Mouse (Mus musculus): ENCODE data around the gene Clec16a.

Gene Clec16a

DNA sequence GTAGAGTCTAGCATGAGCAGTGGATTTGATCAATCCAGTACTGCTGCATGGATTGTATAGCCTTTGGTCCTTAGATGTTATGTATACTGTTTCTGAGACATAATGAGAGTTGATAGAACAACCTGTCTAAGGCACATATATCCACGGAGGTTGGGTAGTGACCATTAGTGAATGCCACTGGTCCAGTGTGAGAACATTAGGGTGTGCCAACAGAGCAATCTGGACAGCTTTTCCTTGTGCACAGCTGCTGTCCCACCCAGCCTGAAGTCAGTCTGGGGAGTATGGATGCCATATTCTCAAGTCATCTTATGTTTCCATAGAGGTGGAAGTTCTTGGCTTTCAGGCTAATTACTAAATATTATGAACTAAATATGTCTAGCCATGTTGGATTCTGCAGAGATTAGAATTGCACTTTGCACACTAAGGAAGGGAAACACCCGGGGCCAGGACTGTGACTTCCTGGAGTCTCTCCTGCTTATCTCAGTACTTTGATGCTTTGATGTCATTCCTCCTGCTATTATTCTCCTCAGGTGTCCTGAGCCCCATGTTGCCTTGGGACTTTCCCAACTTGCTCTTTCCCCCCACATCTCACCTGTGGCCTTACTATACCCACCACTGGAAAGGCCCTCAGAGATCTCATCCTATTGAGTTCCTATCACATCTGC lies 36.2 kb downstream of the Clec16a start:
- DNase-seq (ENCODE audit: low spot score): no peak

GRCm38 (mm10) chr16:10585165-10585564 lies 40.0 kb downstream of the Clec16a start:
- DNase-seq (ENCODE audit: low spot score): no peak

DNA sequence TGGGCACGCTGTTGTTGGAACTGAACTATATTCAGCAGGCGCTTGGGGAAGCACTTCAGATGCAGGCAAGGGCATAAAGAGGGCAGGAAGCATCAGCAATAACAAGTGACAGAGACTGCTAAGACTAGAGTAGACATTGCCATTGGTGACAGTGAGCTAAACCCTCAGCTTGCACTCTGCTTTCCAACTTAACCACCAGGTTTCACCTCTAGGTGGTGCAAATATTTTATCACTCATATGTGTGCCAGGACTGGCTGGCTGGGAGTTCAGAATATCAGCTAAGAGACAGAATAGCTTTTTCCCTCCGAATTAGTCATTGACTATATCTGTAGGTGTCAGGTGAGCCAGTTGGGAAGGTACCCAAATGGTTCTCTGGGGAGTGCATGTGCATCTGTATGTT lies 41.4 kb downstream of the Clec16a start:
- DNase-seq (ENCODE audit: low spot score): no peak

- DNase-seq (ENCODE audit: low spot score): no peak
Measured at GRCm38 (mm10) chr16:10599888-10600740, 55.0 kb downstream of the Clec16a start.

DNA sequence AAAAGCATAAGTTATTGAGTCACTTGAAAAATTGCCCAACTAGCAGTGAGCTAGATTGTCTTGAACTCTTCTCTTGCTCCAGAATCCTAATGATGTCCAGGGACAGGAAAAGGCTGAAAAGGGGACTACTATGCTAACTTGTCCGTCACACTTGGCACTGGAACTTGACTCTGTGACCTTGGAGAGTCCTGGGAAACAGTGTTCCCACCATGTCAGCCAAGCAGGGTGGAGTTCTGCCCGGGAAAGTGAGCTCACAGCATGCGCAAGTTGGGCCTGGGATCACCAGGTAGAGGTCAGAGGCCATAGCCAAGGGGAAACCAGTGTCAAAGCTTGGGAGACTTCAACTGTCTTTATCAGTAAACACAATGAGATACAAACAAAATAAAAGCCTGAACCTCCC lies 62.7 kb downstream of the Clec16a start:
- DNase-seq (ENCODE audit: low spot score): no peak

DNA sequence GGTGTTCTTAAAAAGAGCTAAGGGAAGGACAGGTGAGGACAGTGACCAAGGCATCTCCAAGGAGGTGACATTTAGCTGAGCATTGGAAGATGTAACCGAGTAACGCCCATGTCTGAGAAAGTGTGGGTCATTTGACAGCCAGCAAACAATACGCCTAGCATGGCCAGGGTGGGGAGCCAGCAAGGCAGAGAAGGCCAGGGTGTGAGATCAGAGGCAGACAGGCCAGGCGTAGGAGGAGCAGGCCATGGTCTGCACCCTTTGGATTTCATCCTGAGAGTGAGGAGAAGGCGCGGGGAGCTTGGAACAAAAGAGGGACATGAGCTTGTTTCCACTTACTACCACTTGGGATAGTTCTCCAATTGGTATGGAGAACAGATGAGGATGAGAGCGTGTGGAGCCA lies 64.8 kb downstream of the Clec16a start:
- DNase-seq (ENCODE audit: low spot score): no peak

- no peak for DNase-seq (ENCODE audit: low spot score)
Measured at GRCm38 (mm10) chr16:10610801-10611200, 65.7 kb downstream of the Clec16a start.

GRCm38 (mm10) chr16:10611306-10611705 lies 66.2 kb downstream of the Clec16a start:
- no peak for DNase-seq (ENCODE audit: low spot score)

DNA sequence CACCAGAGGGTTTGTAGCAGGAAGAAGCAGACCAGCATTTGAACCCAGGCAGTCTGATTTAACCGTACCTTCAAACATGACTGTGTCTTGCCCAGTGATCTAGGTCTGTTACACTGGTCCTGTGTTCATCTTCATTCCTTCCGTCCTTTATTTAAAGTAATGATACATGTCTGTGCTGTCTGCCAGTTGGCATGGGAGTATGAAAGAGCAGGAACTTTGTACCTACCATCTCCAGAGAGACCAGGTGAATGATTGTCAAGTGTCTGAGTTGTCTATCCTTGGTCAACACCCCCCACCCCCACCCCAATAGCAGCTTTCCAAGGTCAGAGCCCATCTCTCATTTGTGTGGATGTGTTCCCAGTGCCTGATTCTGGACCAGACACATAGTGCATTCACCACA lies 68.9 kb downstream of the Clec16a start:
- no peak for DNase-seq (ENCODE audit: low spot score)

DNA sequence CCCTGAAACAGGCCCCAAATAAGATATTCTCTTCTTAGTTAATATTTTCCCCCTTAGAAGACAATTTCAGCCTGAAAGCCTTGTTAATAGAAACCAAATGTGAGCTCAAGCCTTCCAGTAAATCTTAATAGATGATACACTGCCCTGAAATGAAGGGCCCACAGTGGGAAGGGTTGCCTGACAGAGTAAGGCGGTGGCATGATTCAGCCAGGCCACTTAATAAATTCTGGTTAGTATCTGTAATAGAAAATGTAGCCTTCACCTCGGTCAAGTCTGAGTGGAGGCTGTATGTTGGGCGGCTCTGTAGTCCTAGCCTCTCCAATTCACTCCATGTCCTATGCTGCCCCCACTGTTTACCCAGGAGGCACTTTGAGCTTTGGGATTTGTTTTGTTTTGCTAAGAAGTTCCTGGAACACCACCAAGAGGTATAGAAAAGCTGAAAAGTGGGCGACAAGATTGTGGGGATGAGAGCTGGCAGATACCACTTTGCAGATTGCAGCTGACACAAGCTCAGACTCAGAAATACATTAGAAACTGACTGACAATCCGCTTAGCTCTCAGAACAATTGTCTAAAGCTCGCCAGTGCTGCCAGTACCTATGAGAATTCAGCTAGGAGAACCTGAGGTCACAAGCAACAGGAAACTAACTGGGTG lies 75.9 kb downstream of the Clec16a start:
- DNase-seq (ENCODE audit: low spot score): no peak

GRCm38 (mm10) chr16:10621710-10622109 lies 76.6 kb downstream of the Clec16a start:
- no peak for DNase-seq (ENCODE audit: low spot score)

GRCm38 (mm10) chr16:10626116-10626515 lies 81.0 kb downstream of the Clec16a start:
- DNase-seq (ENCODE audit: low spot score): no peak

- no peak for DNase-seq (ENCODE audit: low spot score)
Measured at GRCm38 (mm10) chr16:10627136-10627668, 82.1 kb downstream of the Clec16a start.

DNA sequence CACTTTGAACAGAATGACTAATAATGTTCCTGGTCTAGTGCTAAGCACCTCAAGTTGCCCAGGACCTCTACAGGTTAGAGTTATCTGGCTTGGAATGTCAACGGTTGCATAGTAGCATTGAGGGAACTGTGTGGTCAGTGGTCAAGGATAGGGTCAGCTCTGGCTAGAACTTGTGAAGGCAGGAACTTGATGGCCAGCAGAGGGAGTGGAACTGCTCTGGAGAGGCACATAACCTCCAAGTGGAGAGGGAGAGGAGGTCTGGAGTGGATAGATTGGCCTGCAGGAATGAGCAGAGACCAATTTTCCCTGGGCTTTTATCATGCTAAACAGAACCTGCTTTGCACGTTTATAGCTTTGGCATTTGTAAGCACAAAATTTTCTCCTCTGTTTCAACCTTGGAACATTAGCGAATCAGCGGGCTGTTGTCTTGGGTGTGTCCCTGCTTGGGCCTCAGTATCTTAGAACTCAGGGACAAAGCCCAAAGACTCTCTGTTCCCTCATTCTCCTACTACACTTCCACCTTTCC lies 83.0 kb downstream of the Clec16a start:
- DNase-seq (ENCODE audit: low spot score): no peak

GRCm38 (mm10) chr16:10628960-10629359 lies 83.8 kb downstream of the Clec16a start:
- no peak for DNase-seq (ENCODE audit: low spot score)

DNA sequence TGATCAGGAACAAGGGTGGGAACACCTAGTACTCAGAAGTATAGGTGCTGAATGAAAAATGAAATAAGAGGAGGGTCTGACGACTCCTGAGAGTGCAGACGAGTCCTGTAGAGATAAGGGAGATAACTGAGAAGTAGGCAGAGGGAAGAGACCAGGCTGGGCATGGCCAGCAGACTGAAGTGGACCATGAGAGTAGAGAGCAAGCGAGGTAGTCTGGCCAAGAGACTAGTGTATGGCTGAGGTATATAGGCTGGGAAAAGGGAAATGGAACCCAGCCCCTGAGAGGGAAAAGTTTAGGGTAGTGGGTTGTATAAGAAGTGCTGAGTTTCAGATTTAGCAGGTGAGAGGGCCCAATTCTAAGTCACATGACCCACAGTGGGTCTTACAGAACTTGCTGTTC lies 84.2 kb downstream of the Clec16a start:
- no peak for DNase-seq (ENCODE audit: low spot score)

DNA sequence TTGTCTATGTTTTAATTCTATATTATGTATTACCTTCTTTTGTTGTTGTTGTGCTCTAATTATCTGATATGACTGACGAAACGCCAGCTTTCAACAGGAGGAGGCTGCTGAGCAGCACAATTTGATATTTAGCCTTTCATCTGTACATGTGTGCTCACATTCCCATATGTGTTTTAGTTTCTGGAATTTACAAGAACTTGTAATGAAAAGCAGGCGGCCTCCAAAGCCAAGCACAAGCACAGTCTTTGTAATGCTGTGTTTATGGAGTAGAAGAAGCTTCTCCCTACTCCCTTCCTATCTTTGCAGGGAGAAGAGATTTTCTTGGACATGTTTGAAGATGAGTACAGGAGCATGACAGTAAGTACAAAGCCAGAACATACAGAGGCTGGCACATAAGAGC lies 89.8 kb downstream of the Clec16a start:
- DNase-seq (ENCODE audit: low spot score): no peak

DNA sequence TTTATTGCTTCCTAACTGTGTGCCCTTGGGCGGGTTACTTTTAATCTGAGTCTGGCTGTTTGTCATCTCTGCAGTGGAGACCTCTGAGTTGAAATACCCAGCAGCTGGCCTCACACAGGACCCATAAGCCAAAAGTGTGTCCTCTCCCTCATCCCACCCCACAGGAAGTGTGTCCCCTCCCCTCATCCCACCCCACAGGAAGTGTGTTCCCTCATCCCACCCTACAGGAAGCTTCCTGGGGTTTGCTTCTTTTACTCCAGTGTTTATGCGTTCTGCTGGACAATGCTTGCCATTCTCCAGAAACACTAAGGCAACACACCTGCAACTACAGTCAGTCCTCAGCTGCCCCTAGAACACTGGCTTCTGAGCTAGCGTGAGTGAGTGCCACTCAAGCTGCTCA lies 92.8 kb downstream of the Clec16a start:
- DNase-seq (ENCODE audit: low spot score): no peak

- DNase-seq (ENCODE audit: low spot score): peak; percentile 74
Measured at GRCm38 (mm10) chr16:10639111-10639889, 94.2 kb downstream of the Clec16a start.

DNA sequence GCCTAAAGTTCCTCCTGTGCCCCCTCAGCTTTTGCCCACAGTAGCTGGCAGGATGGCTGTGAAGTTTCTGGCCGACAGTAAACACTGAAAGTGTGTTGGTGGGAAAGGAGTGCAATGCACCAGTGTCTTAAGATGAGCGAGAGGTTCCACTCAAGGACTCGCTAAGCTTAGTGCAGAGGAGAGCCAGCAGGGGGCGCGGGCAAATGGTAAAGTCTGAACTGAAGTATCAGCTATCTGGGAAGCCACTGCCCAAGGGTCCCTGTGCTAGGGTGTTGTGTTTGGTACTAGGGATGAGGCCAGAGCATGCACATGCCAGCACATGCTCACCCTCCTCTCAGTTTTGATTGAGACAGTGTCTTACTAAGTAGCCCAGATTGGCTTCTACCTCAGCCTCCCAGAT lies 94.9 kb downstream of the Clec16a start:
- peak; percentile 61 for DNase-seq (ENCODE audit: low spot score)

GRCm38 (mm10) chr16:10641146-10641545 lies 96.0 kb downstream of the Clec16a start:
- DNase-seq (ENCODE audit: low spot score): no peak
